Mouse (Mus musculus): ENCODE measurements at regions not wholly inside any gene's neighbourhood (a gene's known extent, or its start where the extent isn't known, plus 50 kb on each side); places are given as distances from the start of the nearest gene placed in this dataset.

GRCm38 (mm10) chr3:17999789-18000485 is 51.7 kb downstream of the Cypt12 start:
- DNase-seq (ENCODE audit: low spot score): peak; percentile 6
